Mouse (Mus musculus) ovary, adult 10 weeks (tissue): ENCODE measurements around the gene Nlk. TPM values are rescaled to one million over a fixed set of nuclear protein-coding genes. Genes with fewer than 3 reads are reported as not detected.

Source experiments
- polyA plus RNA-seq: library from polyadenylated mRNA; stranded (reverse); fragments of 350-450 nt; fragmentation: Illumina TruSeq; extraction: RNeasy Lipid Tissue Mini Kit (QIAGEN cat#74804); gene quantifications from one replicate; pipeline ENCODE4 v1.2.3, GENCODE M21; 2014

Nlk gene
- 94.3 TPM for polyA plus RNA-seq

DNA sequence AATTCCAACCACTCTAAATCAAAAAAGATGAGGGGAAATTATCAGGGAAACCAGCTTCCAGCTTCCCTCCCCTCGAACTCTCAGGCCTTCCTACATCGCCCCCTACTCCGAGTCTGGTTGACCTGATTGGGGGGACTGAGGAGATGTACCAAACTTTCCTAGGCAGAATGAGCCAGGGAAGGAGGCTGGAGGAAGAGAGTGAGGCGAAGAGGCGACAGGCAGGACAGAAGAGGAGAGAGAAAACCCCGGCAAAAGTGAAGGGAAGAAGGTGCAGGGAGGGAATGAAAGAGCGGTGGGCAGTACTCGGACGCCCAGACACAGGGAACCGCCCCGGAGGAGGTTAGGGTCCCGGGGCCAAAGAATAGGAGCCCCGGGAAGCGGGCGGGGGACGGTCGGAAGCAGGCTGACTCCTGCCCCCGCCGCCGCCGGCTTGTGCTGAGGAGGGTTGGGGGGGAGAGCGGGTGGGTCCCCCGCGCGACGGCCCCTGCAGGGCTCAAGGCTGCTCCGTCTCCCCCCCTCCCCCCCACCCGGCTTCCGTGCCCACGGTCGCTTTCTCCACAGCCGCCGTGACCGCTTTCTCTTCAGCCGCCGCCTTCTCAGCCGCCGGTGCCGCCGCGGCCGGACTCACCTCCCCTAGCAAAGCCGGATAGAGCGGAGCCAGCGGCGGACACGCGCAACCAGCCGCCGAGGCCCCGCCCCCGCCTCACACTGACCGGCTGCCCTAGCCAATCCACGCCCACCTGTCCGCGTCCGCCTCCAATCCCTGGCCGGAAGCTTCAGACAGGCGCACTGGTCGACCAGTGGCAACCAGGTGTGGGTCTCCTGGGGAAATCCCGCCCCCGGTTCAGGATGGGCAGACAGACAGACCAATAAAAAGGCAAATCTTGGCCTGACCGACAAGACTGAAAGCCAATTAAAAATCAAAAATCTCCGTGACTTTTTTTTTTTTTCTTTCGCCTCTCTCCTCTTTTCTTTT lies at the start of gene Nlk:
TSS of gene Nlk (minus strand) at position 597 of the 976 bp plus-strand sequence.

DNA sequence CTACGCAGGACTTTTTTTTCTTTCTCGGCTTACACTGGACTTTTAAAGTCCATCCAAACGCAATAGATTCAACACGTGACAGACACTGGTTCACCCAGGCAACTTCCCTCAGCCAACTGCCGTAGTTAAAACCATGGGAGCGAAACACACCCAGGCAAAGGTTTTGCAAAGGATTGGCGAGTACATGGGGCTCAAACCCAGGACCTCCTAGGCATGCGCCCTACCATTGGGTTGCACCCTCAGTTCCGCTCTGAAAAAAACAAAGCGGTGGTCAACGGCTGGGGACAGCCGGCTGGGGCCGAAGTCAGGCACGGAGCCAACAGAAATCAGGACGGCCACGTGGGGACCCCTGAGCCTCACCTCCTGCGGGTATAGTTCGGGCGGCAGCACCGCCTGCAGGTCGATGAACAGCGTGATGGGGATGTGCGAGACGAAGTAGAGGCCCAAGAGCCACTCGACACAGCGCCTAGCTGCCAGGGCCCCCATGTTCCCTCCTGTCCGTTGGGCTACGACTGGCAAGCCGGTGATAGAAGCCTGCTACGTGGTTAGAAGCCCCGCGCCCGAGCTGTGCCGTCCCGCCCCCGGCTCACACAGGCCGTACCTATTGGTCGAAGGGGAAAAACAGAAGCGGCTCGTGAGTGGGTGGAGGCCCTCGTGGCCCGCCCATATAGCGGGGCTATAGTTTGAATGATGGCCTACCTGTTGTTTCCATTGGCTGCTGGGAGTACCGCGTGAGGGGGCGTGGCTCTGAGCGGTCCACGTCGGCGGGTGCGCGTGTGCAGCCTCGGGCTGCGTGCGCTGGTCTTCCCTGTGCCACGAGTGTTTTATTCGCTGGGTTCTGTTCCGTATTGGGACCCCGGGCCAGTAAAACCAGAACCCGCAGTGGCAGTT lies 146.8 kb downstream of the Nlk start, which contains the start of gene Tmem97:
TSS of gene Tmem97 (minus strand) at position 610 of the 891 bp plus-strand sequence.

DNA sequence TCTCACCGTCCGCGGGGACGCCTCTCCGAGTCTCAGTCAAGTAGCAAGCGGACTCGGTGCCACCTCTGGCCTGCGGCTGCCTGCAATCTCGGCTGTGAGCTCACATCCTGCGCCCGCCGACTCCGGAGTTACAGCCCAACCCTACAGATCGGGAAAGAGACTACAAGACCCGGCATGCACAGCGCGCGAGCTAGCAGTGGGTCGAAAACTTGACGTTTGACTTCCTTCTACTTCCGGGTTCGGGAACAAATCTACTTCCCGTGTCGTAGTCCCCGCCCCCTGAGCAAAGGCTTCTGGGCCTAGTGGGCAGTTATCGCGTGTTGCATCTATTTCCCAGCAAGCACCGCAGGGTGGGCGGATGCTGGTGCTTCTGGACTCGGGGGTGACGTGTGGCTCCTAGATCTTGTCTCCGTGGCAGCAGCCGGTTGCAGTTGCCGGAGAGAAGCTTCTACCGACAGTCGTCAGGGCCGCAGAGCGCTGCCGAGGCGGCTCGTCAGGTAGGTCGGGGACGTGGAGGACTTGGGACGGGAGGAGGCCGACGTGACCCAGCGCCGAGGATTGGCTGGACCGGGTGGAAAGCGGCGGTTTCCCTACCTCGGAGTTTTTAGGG lies 161.0 kb downstream of the Nlk start, which contains the start of the genes Tnfaip1 and Ift20:
TSS of gene Tnfaip1 (minus strand) at position 253 of the 610 bp plus-strand sequence.
TSS of gene Ift20 (plus strand) at position 282 of the 610 bp plus-strand sequence.

Other genes with a start within 250 kb of the Nlk start
- gene Slc46a1, start 231.7 kb downstream of the Nlk start, polyA plus RNA-seq: 0.74 TPM
- gene Sarm1, start 199.6 kb downstream of the Nlk start, polyA plus RNA-seq: not detected
- gene Vtn, start 198.3 kb downstream of the Nlk start, polyA plus RNA-seq: not detected
- 0.97 TPM for gene Sebox, start 193.9 kb downstream of the Nlk start, polyA plus RNA-seq
- 20.3 TPM for gene Tmem199, start 185.2 kb downstream of the Nlk start, polyA plus RNA-seq
- gene Poldip2, start 185.2 kb downstream of the Nlk start, polyA plus RNA-seq: 8.2 TPM
- 30.6 TPM for gene Tnfaip1, start 161.0 kb downstream of the Nlk start, polyA plus RNA-seq
- 34.1 TPM for gene Ift20, start 161.0 kb downstream of the Nlk start, polyA plus RNA-seq
- gene Tmem97, start 146.6 kb downstream of the Nlk start, polyA plus RNA-seq: 27.6 TPM
- gene Ccnq, start 54.4 kb upstream of the Nlk start, polyA plus RNA-seq: 4.8 TPM
- gene Lyrm9, start 129.2 kb upstream of the Nlk start, polyA plus RNA-seq: 5.0 TPM
- gene Nos2, start 223.4 kb upstream of the Nlk start, polyA plus RNA-seq: 9.1 TPM